Comparison of ENCODE assay signal across 15 mouse cellular contexts in genomic region chr5:150367027-150367426, GRCm38 (mm10).
DNase-seq lines count a peak whose midpoint lies in the region; ATAC-seq and TF ChIP-seq lines count a peak whose summit lies in the region.
"Had no signal": no experiment of that assay in that cellular context is flagged by ENCODE, and none has a peak within 500 bp of the region (broad histone marks: within the 10 kb centered on the region; RNA-seq: fewer than 3 reads in every experiment).

No protein-coding gene starts in this region.

- H3K4me2 ChIP-seq in intestine, postnatal 0 days (replicated peaks; ENCODE audit: low read depth): no peak overlapping the region
- H3K4me2 ChIP-seq in intestine, embryonic 15.5 days (replicated peaks): no peak overlapping the region
- H3K4me2 ChIP-seq: hindbrain, embryonic 15.5 days; lung, embryonic 15.5 days; stomach, embryonic 15.5 days had no signal

- no peaks in the 10 kb centered on the region for H3K4me1 ChIP-seq in intestine, postnatal 0 days (replicated peaks; ENCODE audit: control insufficient read depth, insufficient read depth, low read length)
- H3K4me1 ChIP-seq in intestine, embryonic 15.5 days (replicated peaks): no peaks in the 10 kb centered on the region
- H3K4me1 ChIP-seq: hindbrain, embryonic 15.5 days; lung, embryonic 15.5 days; megakaryocyte, embryonic 14.5 days; stomach, embryonic 15.5 days had no signal

- peak; percentile 43 for TF ChIP-seq CTCF in intestine, postnatal 0 days (IDR thresholded peaks at IDR 0.05; ENCODE audit: low read depth)

- H3K9ac ChIP-seq in intestine, postnatal 0 days (ENCODE audit: low read depth, low read length): no peak overlapping the region
- no peak overlapping the region for H3K9ac ChIP-seq in intestine, embryonic 15.5 days
- H3K9ac ChIP-seq: hindbrain, embryonic 15.5 days; lung, embryonic 15.5 days; stomach, embryonic 15.5 days had no signal

- no peak overlapping the region for H3K27ac ChIP-seq in intestine, postnatal 0 days (ENCODE audit: low read depth, low read length)
- no peak overlapping the region for H3K27ac ChIP-seq in intestine, embryonic 15.5 days
- H3K27ac ChIP-seq: forebrain, embryonic 10.5 days; hindbrain, embryonic 15.5 days; lung, embryonic 15.5 days; stomach, embryonic 15.5 days had no signal

- no peak for ATAC-seq in intestine, postnatal 0 days
- no peak for ATAC-seq in intestine, embryonic 15.5 days

- no peak overlapping the region for H3K4me3 ChIP-seq in intestine, postnatal 0 days (ENCODE audit: low read depth, low read length)
- H3K4me3 ChIP-seq in intestine, embryonic 15.5 days (replicated peaks): no peak overlapping the region
- H3K4me3 ChIP-seq: forebrain, embryonic 10.5 days; hindbrain, embryonic 15.5 days; lung, embryonic 15.5 days; megakaryocyte, embryonic 14.5 days; stomach, embryonic 15.5 days had no signal

- H3K9me3 ChIP-seq in intestine, postnatal 0 days (ENCODE audit: control insufficient read depth): no peaks in the 10 kb centered on the region
- no peaks in the 10 kb centered on the region for H3K9me3 ChIP-seq in intestine, embryonic 15.5 days
- H3K9me3 ChIP-seq: hindbrain, embryonic 15.5 days; stomach, embryonic 15.5 days had no signal

- no peaks in the 10 kb centered on the region for H3K36me3 ChIP-seq in intestine, postnatal 0 days (ENCODE audit: control insufficient read depth, insufficient read depth)
- no peaks in the 10 kb centered on the region for H3K36me3 ChIP-seq in intestine, embryonic 15.5 days
- H3K36me3 ChIP-seq: forebrain, embryonic 10.5 days; lung, embryonic 15.5 days; stomach, embryonic 15.5 days had no signal

- WGBS in intestine, postnatal 0 days: 85% methylated on average over 4 of the region's 4 CpGs
- 86% methylated on average over 4 of the region's 4 CpGs for WGBS in intestine, embryonic 15.5 days

- DNase-seq in 3T3-L1 (ENCODE audit: low read depth, low spot score) (peak; percentile 15), A20 (ENCODE audit: low read depth, low spot score) (peak; percentile 13), R1 (ENCODE audit: low read depth, low spot score) (peak; percentile 64)
- DNase-seq in frontal cortex, postnatal 36 days (ENCODE audit: low spot score in 2 of 2): no peak
- no peak for DNase-seq in kidney, postnatal 25 days
- DNase-seq: cerebellum, adult 18-20 months; kidney, adult 9 months; retina, postnatal 1 day had no signal

- no peaks in the 10 kb centered on the region for H3K27me3 ChIP-seq in intestine, postnatal 0 days (replicated peaks; ENCODE audit: control insufficient read depth, insufficient read depth, low read length)
- no peaks in the 10 kb centered on the region for H3K27me3 ChIP-seq in intestine, embryonic 15.5 days (replicated peaks)
- H3K27me3 ChIP-seq: hindbrain, embryonic 15.5 days; lung, embryonic 15.5 days; megakaryocyte, embryonic 14.5 days; stomach, embryonic 15.5 days had no signal

Comparison
In these comparisons a context has a peak if more than half of its experiments do, and no peak if none do; other contexts are left out.
1. DNase-seq: peak in 3T3-L1 (single experiment), A20 (single experiment) and R1 (single experiment); none in frontal cortex, postnatal 36 days (0 of 2) and kidney, postnatal 25 days (0 of 2).